Mouse (Mus musculus): ENCODE results near the gene Atat1.
A peak's percentile ranks its signal among the peaks of the same experiment; 100 is the strongest.
"Not testable (repeated sequence)": the region's sequence is repeated elsewhere in the genome, so short reads cannot be mapped to it uniquely, and the experiment has no call there.

The Atat1 gene

GRCm38 (mm10) chr17:35909919-35910369, at the start of gene Atat1:
Gene Atat1, minus strand, starts transcription at chr17:35910075.
- DNase-seq: peak; percentile 96

GRCm38 (mm10) chr17:35958533-35959223, 48.8 kb upstream of the Atat1 start:
- no peak for DNase-seq

GRCm38 (mm10) chr17:35954665-35955064, 44.8 kb upstream of the Atat1 start:
- no peak for DNase-seq

GRCm38 (mm10) chr17:35952559-35952958, 42.7 kb upstream of the Atat1 start:
- DNase-seq: not testable (repeated sequence)

- DNase-seq: not testable (repeated sequence)
Measured at GRCm38 (mm10) chr17:35950946-35951345, 41.1 kb upstream of the Atat1 start.

GRCm38 (mm10) chr17:35939941-35940340, 30.1 kb upstream of the Atat1 start:
- no peak for DNase-seq

- DNase-seq: no peak
Measured at GRCm38 (mm10) chr17:35939108-35939507, 29.2 kb upstream of the Atat1 start.

GRCm38 (mm10) chr17:35937700-35938348, 27.9 kb upstream of the Atat1 start:
- peak; percentile 55 for DNase-seq

- not testable (repeated sequence) for DNase-seq
Measured at GRCm38 (mm10) chr17:35935763-35936162, 25.9 kb upstream of the Atat1 start.

GRCm38 (mm10) chr17:35932608-35933007, 22.7 kb upstream of the Atat1 start:
- no peak for DNase-seq

- DNase-seq: no peak
Measured at GRCm38 (mm10) chr17:35930627-35931026, 20.8 kb upstream of the Atat1 start.

GRCm38 (mm10) chr17:35929534-35929933, 19.7 kb upstream of the Atat1 start:
- DNase-seq: no peak

GRCm38 (mm10) chr17:35927471-35927870, 17.6 kb upstream of the Atat1 start:
- peak; percentile 57 for DNase-seq

- no peak for DNase-seq
Measured at GRCm38 (mm10) chr17:35923281-35923680, 13.4 kb upstream of the Atat1 start.

GRCm38 (mm10) chr17:35922566-35922965, 12.7 kb upstream of the Atat1 start:
- DNase-seq: no peak

- no peak for DNase-seq
Measured at GRCm38 (mm10) chr17:35921710-35922109, 11.8 kb upstream of the Atat1 start.

GRCm38 (mm10) chr17:35920862-35921562, 11.1 kb upstream of the Atat1 start:
- no peak for DNase-seq

GRCm38 (mm10) chr17:35920384-35920783, 10.5 kb upstream of the Atat1 start:
- DNase-seq: no peak

- peak; percentile 84 for DNase-seq
Measured at GRCm38 (mm10) chr17:35919864-35920301, 10.0 kb upstream of the Atat1 start.

- peak; percentile 98 for DNase-seq
Measured at GRCm38 (mm10) chr17:35919060-35919715, 9.3 kb upstream of the Atat1 start.

- DNase-seq: peak; percentile 42
Measured at GRCm38 (mm10) chr17:35918276-35919059, 8.6 kb upstream of the Atat1 start.

Data from liver (tissue).